Mouse (Mus musculus) CH12.LX (cell line): Measurements from ENCODE around the gene Cemip2.

Experiments
- E2F4 ChIP-seq: IDR thresholded peaks from 2 replicates; pipeline ENCODE4 v1.6.1; 2011; ENCODE audit warnings: low read depth, low read length, improper control_type of control experiment; ENCODE audit not compliant: insufficient replicate concordance
- HCFC1 ChIP-seq: IDR thresholded peaks from 2 replicates; pipeline ENCODE4 v1.6.1; 2012; ENCODE audit warnings: low read depth, mild to moderate bottlenecking, inconsistent platforms, low read length, improper control_type of control experiment
- MAX ChIP-seq: IDR thresholded peaks from 2 replicates; pipeline ENCODE4 v1.6.1; 2011; ENCODE audit warnings: low read length, improper control_type of control experiment
- POLR2AphosphoS2 ChIP-seq: IDR thresholded peaks from 2 replicates; pipeline ENCODE4 v1.6.1; 2011; ENCODE audit warnings: low read depth, low read length, improper control_type of control experiment
- SIN3A ChIP-seq: IDR thresholded peaks from 2 replicates; pipeline ENCODE4 v1.6.1; 2012; ENCODE audit warnings: low read length, improper control_type of control experiment, inconsistent platforms

- TF ChIP-seq POLR2AphosphoS2: no peak
- no peak for TF ChIP-seq E2F4
- TF ChIP-seq SIN3A: no peak
- no peak for TF ChIP-seq MAX
- TF ChIP-seq HCFC1: no peak
Observed at GRCm38 (mm10) chr19:21764013-21764412, 14.1 kb upstream of the Cemip2 start.
